Mouse (Mus musculus) lung, adult 18-20 months (tissue): Measurements from ENCODE around the gene Kmt2b.

Source experiments
- DNase-seq, 2 experiments: peaks; one replicate each; pipeline ENCODE4 v3.0.0; 2022; ENCODE audit warnings: mixed read lengths in 2 of 2

Gene Kmt2b

GRCm38 (mm10) chr7:30599933-30600353, 11.4 kb upstream of the Kmt2b start:
- DNase-seq, result peak; percentile 98

DNA sequence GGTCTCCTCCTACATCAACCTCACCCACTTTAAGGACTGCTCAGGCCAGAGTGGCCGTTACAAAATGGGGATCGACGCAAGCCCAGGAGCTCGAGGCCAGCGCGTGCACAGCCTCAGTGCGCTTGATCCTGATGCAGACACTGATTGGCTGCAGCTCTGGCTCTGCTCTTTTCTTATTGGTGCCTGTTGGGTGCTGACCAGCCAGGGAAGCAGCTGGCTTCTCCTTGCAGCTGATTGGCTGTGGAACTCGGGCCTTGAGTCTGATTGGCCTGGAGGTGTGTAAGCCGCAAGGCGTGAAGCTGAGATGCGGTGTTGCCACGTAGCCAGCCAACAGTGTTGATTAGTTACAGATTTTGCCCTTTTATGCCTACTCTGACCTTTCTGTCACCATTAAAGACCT, 10.3 kb upstream of the Kmt2b start, which contains the start of gene Zbtb32:
Gene Zbtb32 (minus strand): TSS at position 124 of the 400 bp plus-strand sequence.
- no peak for DNase-seq

GRCm38 (mm10) chr7:30596811-30597210, 8.3 kb upstream of the Kmt2b start:
- DNase-seq, result peak; percentile 54 to 61

DNA sequence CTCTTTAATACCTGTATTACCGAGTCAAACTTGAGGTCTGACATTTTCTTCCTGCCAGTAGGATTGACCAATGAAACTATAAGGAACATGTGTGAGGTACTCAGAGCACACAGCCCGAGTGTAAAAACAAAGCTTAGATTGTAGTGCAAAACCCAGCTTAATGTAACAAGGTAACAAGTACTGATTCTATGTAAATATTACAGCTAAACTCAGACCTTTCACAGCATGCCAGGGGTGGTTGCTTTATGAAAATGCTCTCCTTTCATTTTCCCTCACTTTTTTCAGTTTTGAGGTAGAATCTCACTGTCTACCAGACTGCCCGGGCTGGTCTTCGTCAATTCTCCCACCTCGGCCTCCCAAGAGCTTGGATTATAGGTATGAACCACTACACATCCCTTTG, 7.6 kb upstream of the Kmt2b start:
- no peak for DNase-seq

- DNase-seq, result no peak
Measured at GRCm38 (mm10) chr7:30594510-30595024, 6.0 kb upstream of the Kmt2b start.

- no peak for DNase-seq
Measured at GRCm38 (mm10) chr7:30593579-30594509, 5.3 kb upstream of the Kmt2b start.

DNA sequence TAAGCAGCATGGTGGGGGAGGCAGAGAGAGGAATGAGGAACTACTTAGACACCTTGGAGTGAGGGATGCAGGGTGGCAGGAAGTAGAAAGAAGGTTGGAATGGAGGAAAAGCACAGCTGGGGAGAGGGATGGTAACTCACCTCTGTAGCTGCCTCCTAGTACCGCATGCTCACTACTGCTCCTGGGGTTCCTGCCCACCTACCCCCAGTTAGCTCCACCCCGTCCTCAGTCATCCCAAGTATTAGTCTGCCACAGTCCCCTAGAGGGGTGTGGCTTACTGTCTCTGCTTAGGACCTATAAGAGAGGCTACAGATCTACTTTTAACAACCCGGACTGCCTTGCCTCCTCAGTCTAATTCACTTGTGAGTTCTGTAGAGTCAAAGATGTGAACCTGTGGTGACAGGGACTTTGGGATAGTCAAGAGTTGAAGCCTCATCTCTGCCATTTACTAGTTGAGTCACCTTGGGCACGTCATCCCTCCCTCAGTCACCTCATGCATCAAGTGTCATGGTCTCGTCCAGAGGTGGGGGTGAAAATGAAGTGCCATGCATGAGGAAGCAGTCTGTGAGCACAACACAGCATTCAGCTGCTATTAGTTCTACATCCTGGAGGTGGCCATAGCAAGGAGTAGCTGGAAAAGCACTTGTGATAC, 4.4 kb upstream of the Kmt2b start:
- DNase-seq, result no peak

DNA sequence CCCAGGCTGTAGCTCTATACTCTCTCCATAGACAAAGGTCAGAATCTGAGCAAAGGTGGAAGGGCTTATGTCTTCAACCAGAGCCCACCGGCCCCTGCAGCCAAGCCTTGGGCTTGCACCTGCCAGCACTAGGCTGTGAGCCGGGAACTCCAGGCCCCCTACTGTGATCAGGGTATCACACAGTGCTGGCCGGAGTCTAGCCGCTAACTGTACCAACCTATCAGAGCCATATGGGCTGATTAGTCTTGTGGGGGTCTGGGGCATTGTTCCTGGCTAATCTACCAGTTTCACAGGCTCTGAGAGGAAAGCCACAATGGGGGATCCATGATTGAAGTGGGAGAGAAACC, 3.1 kb upstream of the Kmt2b start:
- DNase-seq, result no peak

GRCm38 (mm10) chr7:30590927-30591604, 2.5 kb upstream of the Kmt2b start:
- no peak for DNase-seq

- peak; percentile 86 to 87 for DNase-seq
Measured at GRCm38 (mm10) chr7:30589435-30590301, 1.1 kb upstream of the Kmt2b start.

GRCm38 (mm10) chr7:30587842-30588667, 471 bp downstream of the Kmt2b start:
- DNase-seq, result peak; percentile 37 to 53

GRCm38 (mm10) chr7:30586455-30587020, 2.0 kb downstream of the Kmt2b start:
- no peak for DNase-seq

DNA sequence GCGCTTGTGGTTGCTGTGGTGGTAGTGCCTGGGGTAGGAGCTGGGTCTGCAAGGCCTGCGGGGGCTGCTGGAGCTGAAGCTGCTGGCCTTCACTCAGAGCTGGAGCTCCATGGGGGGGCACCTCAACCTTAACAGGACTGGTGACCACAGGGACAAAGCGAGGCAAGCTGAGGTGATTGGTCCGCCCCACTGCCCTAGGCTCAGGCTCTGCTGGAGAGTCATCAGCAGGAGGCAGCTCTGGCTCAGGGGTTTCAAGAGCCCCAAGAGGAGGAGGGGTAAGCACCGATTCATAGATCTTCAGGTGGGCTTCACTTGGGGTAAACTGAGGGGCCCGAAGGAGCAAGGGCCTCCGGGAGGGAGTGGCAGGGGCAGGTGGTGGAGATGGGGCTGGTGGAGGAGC, 3.4 kb downstream of the Kmt2b start:
- DNase-seq, result no peak

DNA sequence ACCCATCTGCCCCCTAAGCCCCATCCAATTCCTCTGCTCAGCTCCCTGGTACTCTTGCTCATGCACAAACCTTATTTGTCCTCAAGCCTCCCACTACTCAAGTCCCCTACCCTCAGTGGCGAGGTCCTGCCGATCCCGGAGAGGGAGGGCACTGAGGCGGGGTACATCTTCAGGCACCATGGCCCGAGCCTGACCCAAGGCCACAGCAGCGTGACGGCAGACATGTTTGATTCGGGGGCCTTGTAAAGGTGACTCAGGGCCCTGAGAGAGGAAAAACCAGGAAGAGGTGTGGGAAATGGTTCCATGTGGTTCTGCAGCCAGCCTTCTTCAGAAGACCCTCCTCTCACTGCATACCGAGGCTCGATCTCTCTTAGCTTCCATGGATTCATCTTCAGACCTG, 4.2 kb downstream of the Kmt2b start:
- DNase-seq, result no peak

GRCm38 (mm10) chr7:30581547-30581946, 7.0 kb downstream of the Kmt2b start:
- DNase-seq, result no peak

- no peak for DNase-seq
Measured at GRCm38 (mm10) chr7:30579950-30580349, 8.6 kb downstream of the Kmt2b start.

DNA sequence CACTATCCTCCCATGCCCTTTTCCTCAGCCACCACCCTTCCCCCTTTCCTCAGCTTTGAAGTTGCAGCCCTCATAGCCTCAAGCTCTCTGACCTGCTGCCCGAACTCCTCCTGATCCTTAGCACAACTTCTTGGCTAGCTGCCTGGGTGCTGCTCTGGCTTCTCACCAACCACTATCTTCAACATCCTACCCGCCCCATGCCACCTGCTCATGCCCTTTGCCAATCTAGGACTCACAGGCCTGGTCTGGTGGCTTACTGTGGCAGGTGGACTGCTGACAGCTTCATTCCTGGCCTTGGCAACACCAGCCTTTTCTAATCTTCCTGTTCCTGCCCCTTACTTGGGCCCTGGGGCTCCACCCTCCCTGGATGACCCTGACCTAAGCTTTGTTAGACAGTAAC, 15.6 kb downstream of the Kmt2b start:
- DNase-seq, result peak; percentile 44 to 58

GRCm38 (mm10) chr7:30572389-30572788, 16.1 kb downstream of the Kmt2b start:
- DNase-seq, result no peak

DNA sequence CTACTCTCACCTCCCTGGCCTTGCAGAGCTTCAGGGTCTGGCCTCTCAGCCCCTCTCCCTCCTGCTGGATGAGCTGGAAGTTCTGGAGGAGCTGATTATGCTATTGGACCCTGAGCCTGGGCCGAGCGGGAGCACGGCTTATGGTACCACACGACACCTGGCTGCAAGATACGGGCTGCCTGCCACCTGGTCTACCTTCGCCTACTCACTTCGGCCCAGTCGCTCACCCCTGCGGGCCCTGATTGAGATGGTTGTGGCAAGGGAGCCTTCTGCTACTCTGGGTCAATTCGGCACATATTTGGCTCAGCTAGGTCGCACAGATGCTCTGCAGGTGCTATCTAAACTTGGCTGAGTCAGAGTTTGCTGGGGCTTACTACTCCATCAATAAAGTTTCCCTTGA, 21.0 kb downstream of the Kmt2b start:
- DNase-seq, result no peak

GRCm38 (mm10) chr7:30566033-30566432, 22.5 kb downstream of the Kmt2b start:
- no peak for DNase-seq

GRCm38 (mm10) chr7:30564970-30565571, 23.5 kb downstream of the Kmt2b start, which contains the start of gene Igflr1:
TSS of gene Igflr1 (plus strand) at chr7:30565427.
- DNase-seq, result no peak
